Mouse (Mus musculus): ENCODE data around the gene Ccdc171. TPM values are rescaled to one million over a fixed set of nuclear protein-coding genes. Genes with fewer than 3 reads are reported as not detected.
"Not testable (repeated sequence)": the region's sequence is repeated elsewhere in the genome, so short reads cannot be mapped to it uniquely, and the experiment has no call there.

Ccdc171 gene
- polyA plus RNA-seq (2014; fragmentation: Nextera tagmentation; extraction: Ambion mirVana): 3.5 and 4.7 TPM in 2 replicates

GRCm38 (mm10) chr4:83524843-83525689 lies at the start of gene Ccdc171:
Gene Ccdc171 (plus strand): TSS chr4:83525545.
- H3K36me3 ChIP-seq (ENCODE audit: control insufficient read depth, insufficient read depth, low read length): no peaks in the 10 kb centered on the region
- WGBS: under 1% methylated on average over 73 of the region's 73 CpGs
- H3K27ac ChIP-seq (replicated peaks; ENCODE audit: low read depth, low read length): peak within 1 kb of the TSS; percentile 99
- H3K4me1 ChIP-seq (ENCODE audit: control insufficient read depth, insufficient read depth, low read length): peaks cover 3% of the 10 kb centered on the region; the same call in 1 of the 2 replicates
- peak; percentile 99 for DNase-seq
- H3K9me3 ChIP-seq (ENCODE audit: control insufficient read depth, low read length): no peaks in the 10 kb centered on the region
- H3K4me3 ChIP-seq (replicated peaks; ENCODE audit: low read depth, low read length): peak within 1 kb of the TSS; percentile 80
- H3K4me2 ChIP-seq (ENCODE audit: low read length): peak within 1 kb of the TSS; percentile 91
- peak within 1 kb of the TSS; percentile 85 for H3K9ac ChIP-seq (replicated peaks; ENCODE audit: low read length)
- peak; percentile 93 for ATAC-seq (ENCODE audit: low FRiP score, low TSS enrichment)
- no peaks in the 10 kb centered on the region for H3K27me3 ChIP-seq (ENCODE audit: control insufficient read depth, insufficient read depth, low read length)

GRCm38 (mm10) chr4:83485250-83485649 lies 40.1 kb upstream of the Ccdc171 start:
- DNase-seq (peak; percentile 27), ATAC-seq (ENCODE audit: low FRiP score, low TSS enrichment) (no peak)
- Histone ChIP-seq H3K4me2 (ENCODE audit: low read length) (peak overlapping the region; percentile 78), H3K9ac (replicated peaks; ENCODE audit: low read length) (peak overlapping the region; percentile 99), H3K27ac (replicated peaks; ENCODE audit: low read depth, low read length) (peak overlapping the region; percentile 99), H3K4me1 (ENCODE audit: control insufficient read depth, insufficient read depth, low read length) (peaks cover 23% of the 10 kb centered on the region), H3K4me3 (replicated peaks; ENCODE audit: low read depth, low read length) (peak overlapping the region; percentile 93), H3K27me3 (ENCODE audit: control insufficient read depth, insufficient read depth, low read length) (no peaks in the 10 kb centered on the region), H3K9me3 (ENCODE audit: control insufficient read depth, low read length) (no peaks in the 10 kb centered on the region), H3K36me3 (ENCODE audit: control insufficient read depth, insufficient read depth, low read length) (peaks cover 39% of the 10 kb centered on the region)
- WGBS: 19% methylated on average over 12 of the region's 12 CpGs

GRCm38 (mm10) chr4:83485735-83486116 lies 39.6 kb upstream of the Ccdc171 start:
- H3K4me2 ChIP-seq (ENCODE audit: low read length): peak overlapping the region; percentile 78
- WGBS: 0% methylated on average over 29 of the region's 40 CpGs
- peaks cover 35% of the 10 kb centered on the region for H3K36me3 ChIP-seq (ENCODE audit: control insufficient read depth, insufficient read depth, low read length)
- no peaks in the 10 kb centered on the region for H3K27me3 ChIP-seq (ENCODE audit: control insufficient read depth, insufficient read depth, low read length)
- peak overlapping the region; percentile 93 for H3K4me3 ChIP-seq (replicated peaks; ENCODE audit: low read depth, low read length)
- peak; percentile 84 for ATAC-seq (ENCODE audit: low FRiP score, low TSS enrichment)
- H3K27ac ChIP-seq (replicated peaks; ENCODE audit: low read depth, low read length): peak overlapping the region; percentile 99
- peak; percentile 95 for DNase-seq
- peak overlapping the region; percentile 99 for H3K9ac ChIP-seq (replicated peaks; ENCODE audit: low read length)
- H3K4me1 ChIP-seq (ENCODE audit: control insufficient read depth, insufficient read depth, low read length): peaks cover 23% of the 10 kb centered on the region
- H3K9me3 ChIP-seq (ENCODE audit: control insufficient read depth, low read length): no peaks in the 10 kb centered on the region

GRCm38 (mm10) chr4:83486117-83486901 lies 39.0 kb upstream of the Ccdc171 start, which contains the start of gene Psip1:
Gene Psip1 (minus strand): TSS chr4:83486459.
- Histone ChIP-seq H3K9me3 (ENCODE audit: control insufficient read depth, low read length) (no peaks in the 10 kb centered on the region), H3K27me3 (ENCODE audit: control insufficient read depth, insufficient read depth, low read length) (no peaks in the 10 kb centered on the region), H3K36me3 (ENCODE audit: control insufficient read depth, insufficient read depth, low read length) (peaks cover 29% of the 10 kb centered on the region), H3K9ac (replicated peaks; ENCODE audit: low read length) (peak within 1 kb of the TSS; percentile 99), H3K27ac (replicated peaks; ENCODE audit: low read depth, low read length) (peak within 1 kb of the TSS; percentile 99), H3K4me2 (ENCODE audit: low read length) (peak within 1 kb of the TSS; percentile 78), H3K4me3 (replicated peaks; ENCODE audit: low read depth, low read length) (peak within 1 kb of the TSS; percentile 93), H3K4me1 (ENCODE audit: control insufficient read depth, insufficient read depth, low read length) (peaks cover 23% of the 10 kb centered on the region)
- DNase-seq (peak; percentile 94), ATAC-seq (ENCODE audit: low FRiP score, low TSS enrichment) (peak; percentile 93)
- 2% methylated on average over 59 of the region's 86 CpGs for WGBS

GRCm38 (mm10) chr4:83489121-83489520 lies 36.2 kb upstream of the Ccdc171 start:
- ATAC-seq (ENCODE audit: low FRiP score, low TSS enrichment) (no peak), DNase-seq (no peak)
- peaks cover 7% of the 10 kb centered on the region for H3K36me3 ChIP-seq (ENCODE audit: control insufficient read depth, insufficient read depth, low read length)
- H3K27me3 ChIP-seq (ENCODE audit: control insufficient read depth, insufficient read depth, low read length): no peaks in the 10 kb centered on the region
- H3K9me3 ChIP-seq (ENCODE audit: control insufficient read depth, low read length): no peaks in the 10 kb centered on the region
- H3K4me3 ChIP-seq (replicated peaks; ENCODE audit: low read depth, low read length): no peak overlapping the region
- H3K27ac ChIP-seq (replicated peaks; ENCODE audit: low read depth, low read length): no peak overlapping the region
- peaks cover 15% of the 10 kb centered on the region for H3K4me1 ChIP-seq (ENCODE audit: control insufficient read depth, insufficient read depth, low read length)
- 27% methylated on average over 5 of the region's 5 CpGs for WGBS
- no peak overlapping the region for H3K4me2 ChIP-seq (ENCODE audit: low read length)
- no peak overlapping the region for H3K9ac ChIP-seq (replicated peaks; ENCODE audit: low read length)

- Histone ChIP-seq H3K9me3 (ENCODE audit: control insufficient read depth, low read length) (no peaks in the 10 kb centered on the region), H3K4me2 (ENCODE audit: low read length) (no peak overlapping the region), H3K4me3 (replicated peaks; ENCODE audit: low read depth, low read length) (no peak overlapping the region), H3K9ac (replicated peaks; ENCODE audit: low read length) (no peak overlapping the region), H3K27me3 (ENCODE audit: control insufficient read depth, insufficient read depth, low read length) (no peaks in the 10 kb centered on the region), H3K4me1 (ENCODE audit: control insufficient read depth, insufficient read depth, low read length) (no peaks in the 10 kb centered on the region), H3K36me3 (ENCODE audit: control insufficient read depth, insufficient read depth, low read length) (no peaks in the 10 kb centered on the region), H3K27ac (replicated peaks; ENCODE audit: low read depth, low read length) (no peak overlapping the region)
- WGBS: 100% methylated on average over 1 of the region's 1 CpGs
- DNase-seq (no peak), ATAC-seq (ENCODE audit: low FRiP score, low TSS enrichment) (no peak)
These were observed 32.2 kb upstream of the Ccdc171 start for GRCm38 (mm10) chr4:83493112-83493511.

GRCm38 (mm10) chr4:83497013-83497412 lies 28.3 kb upstream of the Ccdc171 start:
- 85% methylated on average over 5 of the region's 5 CpGs for WGBS
- not testable (repeated sequence) for H3K27me3 ChIP-seq (ENCODE audit: control insufficient read depth, insufficient read depth, low read length); H3K4me2 ChIP-seq (ENCODE audit: low read length); H3K4me1 ChIP-seq (ENCODE audit: control insufficient read depth, insufficient read depth, low read length); H3K9ac ChIP-seq (replicated peaks; ENCODE audit: low read length); H3K4me3 ChIP-seq (replicated peaks; ENCODE audit: low read depth, low read length); DNase-seq; ATAC-seq (ENCODE audit: low FRiP score, low TSS enrichment); H3K9me3 ChIP-seq (ENCODE audit: control insufficient read depth, low read length); H3K36me3 ChIP-seq (ENCODE audit: control insufficient read depth, insufficient read depth, low read length); H3K27ac ChIP-seq (replicated peaks; ENCODE audit: low read depth, low read length)

GRCm38 (mm10) chr4:83500154-83501036 lies 24.9 kb upstream of the Ccdc171 start:
- DNase-seq (peak; percentile 83), ATAC-seq (ENCODE audit: low FRiP score, low TSS enrichment) (peak; percentile 85)
- Histone ChIP-seq H3K4me2 (ENCODE audit: low read length) (peak overlapping the region; percentile 59), H3K36me3 (ENCODE audit: control insufficient read depth, insufficient read depth, low read length) (no peaks in the 10 kb centered on the region), H3K4me3 (replicated peaks; ENCODE audit: low read depth, low read length) (peak overlapping the region; percentile 37), H3K4me1 (ENCODE audit: control insufficient read depth, insufficient read depth, low read length) (0 out of 2 replicates have a peak, but pooled peaks cover 3% of the 10 kb centered on the region), H3K27ac (replicated peaks; ENCODE audit: low read depth, low read length) (peak overlapping the region; percentile 85), H3K9me3 (ENCODE audit: control insufficient read depth, low read length) (no peaks in the 10 kb centered on the region), H3K27me3 (ENCODE audit: control insufficient read depth, insufficient read depth, low read length) (no peaks in the 10 kb centered on the region), H3K9ac (replicated peaks; ENCODE audit: low read length) (peak overlapping the region; percentile 36; the same call in 1 of the 2 replicates)
- 5% methylated on average over 22 of the region's 22 CpGs for WGBS
